Mouse (Mus musculus) intestine, embryonic 15.5 days (tissue): ENCODE measurements around the gene Kdm2a. TPM values are rescaled to one million over a fixed set of nuclear protein-coding genes. Genes with fewer than 3 reads are reported as not detected.

ENCODE experiments used
- polyA plus RNA-seq: library from polyadenylated mRNA; unstranded; fragments of >200 nt; fragmentation: Nextera tagmentation; extraction: Ambion mirVana; gene quantifications from 2 replicates; pipeline ENCODE4 v1.2.1, GENCODE M21; 2015

Gene Kdm2a
- polyA plus RNA-seq, 1 experiment from 2014 or later, result 37.5 TPM

Other genes with a start within 250 kb of the Kdm2a start
- gene Coro1b, start 249.7 kb downstream of the Kdm2a start, polyA plus RNA-seq, result 207 and 214 TPM in 2 replicates
- 3.9 and 5.4 TPM in 2 replicates for gene Ptprcap, start 244.7 kb downstream of the Kdm2a start, polyA plus RNA-seq
- 40.7 and 41.9 TPM in 2 replicates for gene Rps6kb2, start 234.9 kb downstream of the Kdm2a start, polyA plus RNA-seq
- gene Carns1, start 222.8 kb downstream of the Kdm2a start, polyA plus RNA-seq, result 1.7 and 2.0 TPM in 2 replicates
- gene Tbc1d10c, start 207.0 kb downstream of the Kdm2a start, polyA plus RNA-seq, result 3.5 TPM in 2 replicates
- gene Ppp1ca, start 206.2 kb downstream of the Kdm2a start, polyA plus RNA-seq, result 757 and 779 TPM in 2 replicates
- gene Rad9a, start 196.6 kb downstream of the Kdm2a start, polyA plus RNA-seq, result 29.3 and 30.5 TPM in 2 replicates
- 5.7 and 5.9 TPM in 2 replicates for gene Clcf1, start 184.0 kb downstream of the Kdm2a start, polyA plus RNA-seq
- not detected in 2 replicates for gene AC109138.7, start 183.9 kb downstream of the Kdm2a start, polyA plus RNA-seq
- 35.0 and 40.8 TPM in 2 replicates for gene Pold4, start 166.4 kb downstream of the Kdm2a start, polyA plus RNA-seq
- 22.2 and 24.8 TPM in 2 replicates for gene Ssh3, start 129.1 kb downstream of the Kdm2a start, polyA plus RNA-seq
- 5.3 and 5.7 TPM in 2 replicates for gene Ankrd13d, start 115.1 kb downstream of the Kdm2a start, polyA plus RNA-seq
- gene Grk2, start 92.1 kb downstream of the Kdm2a start, polyA plus RNA-seq, result 18.2 and 18.3 TPM in 2 replicates
- gene Rhod, start 41.1 kb upstream of the Kdm2a start, polyA plus RNA-seq, result 20.0 and 21.6 TPM in 2 replicates
- 0.33 and 0.46 TPM in 2 replicates for gene Syt12, start 79.2 kb upstream of the Kdm2a start, polyA plus RNA-seq
- gene 2010003K11Rik, start 100.3 kb upstream of the Kdm2a start, polyA plus RNA-seq, result 7.6 and 9.7 TPM in 2 replicates
- gene Pcx, start 112.2 kb upstream of the Kdm2a start, polyA plus RNA-seq, result 11.8 and 15.0 TPM in 2 replicates
- 6.5 and 7.8 TPM in 2 replicates for gene Lrfn4, start 217.4 kb upstream of the Kdm2a start, polyA plus RNA-seq
- gene Rce1, start 227.4 kb upstream of the Kdm2a start, polyA plus RNA-seq, result 61.5 and 68.8 TPM in 2 replicates